Mouse (Mus musculus): Measurements from ENCODE around the gene Rita1. TPM values are rescaled to one million over a fixed set of nuclear protein-coding genes. Genes with fewer than 3 reads are reported as not detected.
A peak's percentile ranks its signal among the peaks of the same experiment; 100 is the strongest.

Gene Rita1
- total RNA-seq, 2 experiments from 2014 or later = 4.3 to 5.3 TPM

DNA sequence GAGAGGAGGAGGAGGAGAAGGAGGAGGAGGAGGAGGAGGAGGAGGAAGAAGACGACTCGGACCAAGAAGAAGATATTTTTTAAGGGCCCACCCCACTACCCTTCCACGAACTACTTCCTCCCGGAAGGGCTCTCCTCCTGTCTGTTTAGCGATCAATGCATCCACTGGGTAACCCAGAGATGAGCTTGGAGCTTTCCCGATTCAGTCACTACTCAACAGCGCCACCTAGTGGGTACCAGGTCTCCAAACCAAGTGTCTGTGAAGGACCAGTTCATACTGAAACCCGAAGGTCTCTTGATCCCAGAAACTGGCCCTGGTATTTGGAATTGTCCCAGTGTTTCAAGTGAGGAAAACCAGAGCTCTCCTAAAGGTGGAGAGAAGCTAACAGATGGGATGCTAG lies 6.7 kb downstream of the Rita1 start:
- DNase-seq = peak; percentile 89
- intact Hi-C loops (cut with DNase I; ENCODE audit: low total_unique reads) = loop anchor here (5.0 kb wide), 1 partner anchor 98 kb away; no protein-coding TSS in a partner anchor

DNA sequence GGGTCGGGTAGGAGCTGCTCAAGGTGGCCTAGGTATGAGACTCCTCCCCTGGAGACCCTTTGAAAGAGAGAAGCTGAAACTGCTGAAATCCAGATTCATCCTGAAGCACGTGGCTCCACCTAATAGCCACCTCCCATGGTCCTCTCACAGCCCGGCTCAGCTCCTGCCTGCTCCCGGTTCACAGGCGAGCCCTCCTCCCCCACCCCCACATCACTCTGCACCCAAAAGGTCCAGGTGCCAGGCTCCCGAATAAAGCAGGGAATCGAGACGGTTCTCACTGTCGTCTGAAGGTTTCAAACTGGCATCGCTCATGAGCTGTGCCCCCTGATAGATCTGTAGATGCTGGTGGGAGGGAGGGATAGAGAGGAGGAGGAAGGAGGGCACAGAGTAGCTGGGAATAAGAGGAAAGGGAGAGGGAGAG lies 7.1 kb downstream of the Rita1 start:
- intact Hi-C loops (cut with DNase I; ENCODE audit: low total_unique reads) = loop anchor here (5.0 kb wide), 1 partner anchor 98 kb away; no protein-coding TSS in a partner anchor
- DNase-seq = no peak

DNA sequence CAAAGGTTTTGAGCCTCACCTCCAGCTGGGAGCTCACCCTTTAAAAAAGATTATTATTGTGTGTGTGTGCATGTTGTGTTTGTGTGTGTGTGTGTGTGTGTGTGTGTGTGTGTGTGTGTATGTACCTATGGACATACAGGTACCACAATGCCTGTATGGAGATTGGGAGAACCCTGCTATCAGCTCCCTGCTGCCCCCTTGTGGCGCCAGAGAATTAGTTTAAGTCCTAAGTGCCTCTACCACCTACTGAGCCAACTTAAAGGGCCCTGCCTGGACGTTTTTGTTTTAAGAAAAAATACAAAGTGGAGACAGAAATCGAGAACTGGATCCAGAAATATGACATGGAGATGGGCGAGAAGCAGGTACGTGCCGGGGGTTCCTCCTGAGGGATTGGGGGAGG lies 7.5 kb downstream of the Rita1 start:
- DNase-seq = peak; percentile 83
- intact Hi-C loops (cut with DNase I; ENCODE audit: low total_unique reads) = loop anchor here (5.0 kb wide), 3 partner anchors 48 to 98 kb away; no protein-coding TSS in a partner anchor

DNA sequence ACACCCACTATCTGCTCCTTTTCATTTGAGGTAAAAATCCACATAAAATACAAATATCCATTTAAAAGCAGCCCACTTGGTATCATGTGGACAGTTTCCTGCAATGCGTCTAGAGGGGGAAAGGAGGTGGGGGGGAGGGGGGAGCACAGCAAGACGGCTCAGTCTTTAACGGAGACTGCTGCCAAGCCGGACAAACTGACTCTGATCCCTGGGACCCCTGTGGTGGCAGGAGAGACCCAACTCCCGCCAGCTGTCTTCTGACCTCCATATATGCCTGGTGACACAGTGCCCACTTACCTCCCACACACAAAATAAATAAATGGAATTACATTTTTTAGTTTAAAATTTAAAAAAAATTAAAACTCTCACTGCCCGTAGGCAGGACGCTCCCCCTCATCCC lies 8.9 kb downstream of the Rita1 start:
- intact Hi-C loops (cut with DNase I; ENCODE audit: low total_unique reads) = loop anchor here (5.0 kb wide), 2 partner anchors 46 to 81 kb away; no protein-coding TSS in a partner anchor
- DNase-seq = no peak

DNA sequence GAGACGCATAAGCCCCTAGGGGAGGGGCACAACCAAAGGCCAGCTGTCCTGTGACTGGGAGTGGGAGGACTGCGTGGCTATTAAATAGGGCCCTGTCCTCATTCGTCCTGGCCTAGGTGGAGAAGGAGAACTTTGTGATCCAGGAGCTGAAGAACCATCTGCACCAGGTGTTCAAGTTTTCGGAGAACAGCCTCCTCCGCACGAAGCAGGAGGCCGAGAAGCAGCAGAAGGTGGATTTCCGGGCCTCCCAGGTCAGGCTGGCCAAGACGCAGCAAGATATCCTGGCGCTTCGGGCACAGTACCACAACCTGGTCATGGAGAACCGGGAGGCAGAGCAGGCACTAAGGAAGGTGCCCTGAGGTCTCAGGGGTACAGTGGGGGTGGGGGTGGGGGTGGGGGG lies 10.2 kb downstream of the Rita1 start:
- intact Hi-C loops (cut with DNase I; ENCODE audit: low total_unique reads) = loop anchor here (5.0 kb wide), 2 partner anchors 45 to 80 kb away; no protein-coding TSS in a partner anchor
- no peak for DNase-seq

DNA sequence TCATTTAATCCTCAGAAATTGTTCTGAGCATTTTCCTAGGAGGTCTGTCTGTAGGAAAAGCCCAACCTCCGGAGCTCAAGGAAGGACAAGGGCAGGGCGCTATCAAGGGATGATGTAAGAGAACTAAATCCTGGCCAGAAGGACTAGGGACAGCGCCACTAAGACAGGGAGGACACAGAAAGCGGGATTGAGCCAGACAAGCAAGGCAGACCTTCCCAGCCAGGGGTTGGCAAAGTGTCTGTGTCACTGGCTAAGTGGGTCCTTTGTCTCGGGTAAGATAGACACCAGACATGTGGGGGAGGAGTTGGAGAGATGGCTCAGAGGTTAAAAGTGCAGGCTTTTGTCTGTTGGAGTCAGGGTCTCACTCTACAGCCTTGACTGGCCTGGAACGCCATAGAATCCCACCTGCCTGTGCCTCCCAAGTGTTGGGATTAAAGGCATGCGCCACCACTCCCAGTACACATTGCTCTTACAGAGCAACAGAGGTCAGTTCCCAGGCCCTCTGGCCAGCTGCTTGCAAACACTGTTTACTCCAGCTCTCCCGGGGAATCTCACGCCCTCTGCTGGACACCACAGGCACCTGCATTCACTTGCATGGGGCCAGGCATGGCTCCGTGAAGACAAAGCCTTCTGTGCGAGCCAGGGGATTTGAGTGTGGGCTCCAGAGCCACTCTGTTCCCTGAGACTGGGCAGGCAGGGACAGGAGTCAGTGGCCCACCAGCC lies 11.3 kb downstream of the Rita1 start:
- no peak for DNase-seq
- intact Hi-C loops (cut with DNase I; ENCODE audit: low total_unique reads) = loop anchor here (5.0 kb wide), 2 partner anchors 44 to 79 kb away; no protein-coding TSS in a partner anchor

DNA sequence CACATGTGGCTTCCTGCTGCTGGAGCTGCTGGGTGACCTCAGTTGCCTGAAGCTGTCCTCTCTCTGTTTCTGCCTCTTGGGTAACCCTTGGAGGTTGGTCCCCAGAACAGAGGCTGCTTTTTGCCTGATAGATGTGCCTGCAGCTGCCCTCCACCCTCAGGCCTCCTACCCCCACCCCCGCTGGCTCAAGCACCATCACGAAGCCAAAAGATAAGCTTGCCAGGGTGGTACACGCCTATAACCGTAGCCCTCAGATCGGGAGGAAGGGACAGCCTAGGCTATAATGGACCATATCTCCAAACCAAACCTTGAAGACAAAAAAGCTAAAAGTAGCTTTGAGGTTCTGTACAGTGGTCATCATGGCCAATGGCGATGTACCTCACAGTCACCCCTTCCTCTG lies 12.8 kb downstream of the Rita1 start:
- intact Hi-C loops (cut with DNase I; ENCODE audit: low total_unique reads) = loop anchor here (5.0 kb wide), 2 partner anchors 42 to 77 kb away; no protein-coding TSS in a partner anchor
- no peak for DNase-seq

DNA sequence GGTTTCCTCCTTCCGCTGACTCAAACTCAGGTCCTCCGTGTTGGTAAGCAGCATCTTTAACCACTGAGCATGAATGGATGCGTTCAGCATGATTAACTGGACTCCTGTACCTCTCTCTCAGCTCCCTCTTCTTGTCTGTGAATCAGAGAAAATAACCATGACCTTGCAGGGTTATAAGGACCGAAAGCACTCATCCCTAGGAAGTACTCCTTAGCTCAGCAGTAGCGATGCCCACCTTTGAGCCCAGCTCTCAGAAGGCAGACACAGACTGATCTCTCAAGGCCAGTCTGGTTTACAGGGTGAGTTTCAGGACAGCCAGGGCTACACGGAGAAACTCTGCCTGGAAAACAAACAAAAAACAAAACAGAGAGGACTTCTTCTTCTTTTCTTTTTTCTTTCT lies 17.9 kb downstream of the Rita1 start:
- DNase-seq = no peak
- intact Hi-C loops (cut with DNase I; ENCODE audit: low total_unique reads) = no loop called here

DNA sequence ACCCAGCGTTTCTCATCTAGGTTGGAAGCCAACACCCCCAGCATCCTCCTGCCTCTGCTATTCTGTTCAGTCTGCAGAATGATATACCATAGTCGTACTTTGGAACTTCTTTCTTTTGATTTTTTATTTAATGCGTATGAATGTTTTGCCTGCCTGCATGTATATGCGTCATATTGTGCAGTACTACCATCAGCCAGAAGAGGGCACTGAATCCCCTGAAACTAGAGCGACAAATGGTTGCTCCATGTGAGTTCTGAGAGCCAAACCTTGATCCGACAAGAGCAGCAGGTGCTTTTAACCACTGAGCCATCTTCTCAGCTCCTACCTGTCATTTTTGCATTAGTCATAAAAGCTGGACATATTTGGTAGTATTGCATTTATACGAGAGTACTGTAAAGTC lies 20.2 kb downstream of the Rita1 start:
- DNase-seq = no peak
- intact Hi-C loops (cut with DNase I; ENCODE audit: low total_unique reads) = no loop called here

DNA sequence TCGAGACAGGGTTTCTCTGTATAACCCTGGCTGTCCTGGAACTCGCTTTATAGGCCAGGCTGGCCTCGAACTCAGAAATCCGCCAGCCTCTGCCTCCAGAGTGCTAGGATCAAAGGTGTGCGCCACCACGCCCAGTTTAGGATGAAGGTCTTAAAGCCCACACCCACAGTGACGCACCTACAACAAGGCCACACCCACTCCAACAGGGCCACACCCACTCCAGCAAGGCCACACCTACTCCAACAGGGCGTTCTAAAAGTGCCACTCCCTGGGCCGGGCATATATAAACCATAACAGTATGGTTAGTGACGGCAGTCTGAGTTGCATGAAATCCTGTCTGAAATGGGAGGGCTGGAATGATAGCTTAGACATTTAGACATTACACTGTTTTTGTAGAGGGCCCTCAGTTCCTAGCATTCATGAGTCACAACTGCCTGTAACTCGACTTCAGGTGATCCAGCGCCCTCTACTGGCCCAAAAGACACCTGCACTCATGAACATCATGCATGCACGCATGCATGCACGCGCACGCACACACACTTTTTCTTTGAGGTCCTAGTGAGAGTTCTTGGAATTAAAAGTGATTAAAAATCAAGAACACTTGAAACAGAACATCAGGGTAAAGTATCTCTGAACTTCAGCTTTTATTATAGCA lies 21.9 kb downstream of the Rita1 start:
- intact Hi-C loops (cut with DNase I; ENCODE audit: low total_unique reads) = no loop called here
- DNase-seq = no peak

DNA sequence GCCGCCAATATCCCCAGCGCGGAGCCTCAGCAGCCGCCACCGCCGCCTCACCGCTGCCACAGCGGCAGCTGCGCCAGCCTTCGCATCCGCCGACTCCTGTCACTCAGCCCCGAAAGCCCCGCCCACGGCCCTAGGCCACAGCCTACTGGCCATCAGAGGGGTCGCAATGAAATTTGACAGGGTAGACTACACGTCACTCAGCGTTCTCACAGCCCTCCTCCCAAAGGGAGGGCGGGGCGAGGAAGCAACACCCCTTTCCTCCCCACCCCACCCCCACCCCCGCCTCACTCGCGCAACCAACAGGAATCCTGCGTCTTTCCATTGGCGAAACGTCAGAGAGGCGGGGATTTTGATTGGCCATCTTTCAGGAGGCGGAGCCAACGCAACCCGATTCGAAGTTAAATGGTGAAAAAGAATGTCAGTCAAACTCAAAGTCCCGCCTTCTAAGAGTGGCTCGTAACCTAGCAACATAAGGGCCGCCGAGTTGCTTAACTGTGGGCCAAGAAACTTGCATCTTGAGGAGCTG lies 23.8 kb downstream of the Rita1 start, which contains the start of the genes Tpcn1 and Iqcd:
Gene Tpcn1, minus strand, starts transcription at position 105 of the 526 bp plus-strand sequence.
Gene Iqcd, plus strand, starts transcription at position 448 of the 526 bp plus-strand sequence.
- DNase-seq = peak; percentile 100
- intact Hi-C loops (cut with DNase I; ENCODE audit: low total_unique reads) = no loop called here

DNA sequence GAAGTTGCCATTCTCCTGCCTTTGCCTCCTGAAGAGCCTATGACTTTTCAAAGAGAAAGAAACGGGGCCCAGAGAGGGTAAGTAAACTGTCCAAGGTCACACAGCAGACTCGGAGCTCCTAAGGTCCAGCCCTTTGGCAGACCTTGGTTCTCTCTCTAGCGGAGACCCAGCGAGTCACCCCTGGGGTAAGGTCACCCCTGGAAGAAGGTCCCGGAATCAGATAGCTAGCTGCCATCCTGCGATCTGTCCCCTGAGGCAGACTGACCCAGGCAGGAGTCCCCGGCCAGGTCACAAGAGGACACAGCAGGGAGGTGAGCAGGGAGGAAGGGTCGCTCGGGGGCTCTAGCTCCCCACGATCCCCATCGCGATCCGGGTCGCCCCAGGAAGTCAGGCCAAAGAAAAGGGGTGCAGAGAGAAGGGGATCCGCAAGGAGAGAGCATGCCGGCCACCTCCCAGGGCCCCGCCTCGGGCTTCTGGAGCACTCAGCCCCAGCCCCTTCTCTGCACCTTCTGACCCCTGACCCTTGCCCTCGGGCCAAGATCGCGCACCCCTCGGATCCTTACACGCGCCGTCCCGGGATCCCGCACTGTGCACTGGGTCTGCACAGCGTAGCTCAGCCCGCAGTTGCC lies 24.3 kb downstream of the Rita1 start:
- intact Hi-C loops (cut with DNase I; ENCODE audit: low total_unique reads) = no loop called here
- DNase-seq = no peak

DNA sequence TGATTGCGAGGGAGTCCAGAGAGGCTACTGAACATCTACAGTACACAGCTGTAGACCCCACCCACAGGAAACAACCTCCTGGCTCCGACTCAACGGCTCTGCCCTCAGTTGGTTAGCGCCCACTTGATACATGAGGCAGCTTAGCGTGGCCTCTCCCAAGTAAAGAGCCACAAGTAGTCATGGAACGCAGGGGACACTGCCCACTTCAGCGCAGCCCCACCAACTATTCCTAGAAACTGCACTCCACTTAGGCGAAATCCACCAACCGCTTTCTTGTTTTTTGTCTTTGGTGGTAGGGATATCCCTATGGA lies 24.8 kb downstream of the Rita1 start:
- intact Hi-C loops (cut with DNase I; ENCODE audit: low total_unique reads) = no loop called here
- DNase-seq = no peak

DNA sequence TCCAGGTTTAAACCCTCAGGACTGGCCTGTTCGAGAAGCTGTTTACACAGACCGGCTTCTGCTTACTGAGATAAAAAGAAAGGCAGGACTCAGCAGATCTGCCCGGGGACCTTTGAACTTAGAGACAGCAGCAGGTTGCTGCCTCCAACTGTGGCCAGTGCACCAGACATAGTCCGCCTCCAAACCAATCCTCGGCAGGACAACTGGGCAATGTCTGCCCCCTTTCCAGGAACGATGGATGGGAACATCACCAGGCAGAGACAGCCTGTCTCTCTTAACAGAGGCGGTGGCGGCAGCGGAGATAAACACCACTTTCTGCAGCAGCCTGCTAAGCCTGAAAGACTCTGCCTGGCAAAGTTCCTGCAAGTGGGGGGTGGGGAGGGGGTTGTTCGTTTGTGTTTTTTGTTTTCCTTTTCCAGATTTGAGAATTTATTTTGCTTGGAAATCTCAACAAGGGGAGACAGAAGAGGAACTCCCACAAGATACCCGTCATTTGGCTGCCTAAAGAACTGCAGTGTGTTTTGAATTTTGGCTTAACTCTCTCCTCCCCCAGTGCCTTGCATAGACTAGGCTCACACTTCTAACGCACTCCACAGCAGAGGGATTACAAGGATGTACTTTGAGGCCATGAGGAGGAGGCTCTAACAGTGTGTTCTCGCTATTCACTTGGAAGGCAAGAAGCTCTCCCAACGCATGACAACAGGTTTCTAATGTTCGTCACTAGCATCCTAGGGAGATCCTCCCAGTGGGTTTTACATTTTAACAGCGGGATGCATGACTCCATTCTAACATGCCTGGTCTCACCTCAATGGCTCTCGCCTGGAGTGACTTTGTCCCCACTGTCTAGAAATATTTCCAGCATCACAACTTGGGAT lies 25.4 kb downstream of the Rita1 start:
- intact Hi-C loops (cut with DNase I; ENCODE audit: low total_unique reads) = no loop called here
- no peak for DNase-seq

DNA sequence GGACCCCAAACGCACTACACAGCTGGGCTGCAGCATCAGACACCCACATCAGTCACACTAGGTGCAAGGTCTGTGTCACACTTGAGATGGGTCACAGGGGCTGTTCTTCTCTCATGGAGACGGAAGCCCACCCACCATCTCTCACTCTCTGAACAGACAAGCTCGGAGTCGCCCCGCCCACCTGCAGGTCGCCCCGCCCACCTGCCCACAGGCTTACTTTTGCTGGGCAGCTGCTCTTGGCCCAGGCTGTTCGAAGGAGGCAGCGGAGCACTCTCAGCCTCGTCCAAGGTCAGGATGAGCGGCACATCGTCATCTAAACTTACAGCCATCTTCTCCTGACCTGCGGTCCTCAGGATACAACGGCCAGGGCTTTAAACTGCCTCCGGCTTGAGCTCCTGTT lies 27.4 kb downstream of the Rita1 start:
- DNase-seq = no peak
- intact Hi-C loops (cut with DNase I; ENCODE audit: low total_unique reads) = no loop called here

DNA sequence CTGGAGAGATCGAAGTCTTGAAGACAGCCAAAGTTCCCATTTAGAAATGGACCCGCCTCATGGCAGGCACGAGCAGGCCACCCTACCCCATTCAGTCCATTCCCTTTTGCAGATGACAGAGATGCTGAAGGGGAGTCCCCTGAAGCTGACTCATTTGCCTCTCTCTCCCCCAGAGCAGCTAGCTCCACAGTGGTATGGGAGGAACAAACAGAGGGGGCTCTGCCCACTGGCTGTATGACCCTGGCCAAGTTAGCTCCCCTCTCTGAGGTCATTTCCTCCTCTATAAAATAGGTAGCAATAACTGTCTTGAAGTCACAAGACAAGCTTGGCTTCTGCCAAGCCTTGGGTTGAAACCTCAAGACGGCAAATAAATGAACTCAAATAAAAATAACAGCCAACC lies 28.9 kb downstream of the Rita1 start:
- intact Hi-C loops (cut with DNase I; ENCODE audit: low total_unique reads) = no loop called here
- DNase-seq = no peak

DNA sequence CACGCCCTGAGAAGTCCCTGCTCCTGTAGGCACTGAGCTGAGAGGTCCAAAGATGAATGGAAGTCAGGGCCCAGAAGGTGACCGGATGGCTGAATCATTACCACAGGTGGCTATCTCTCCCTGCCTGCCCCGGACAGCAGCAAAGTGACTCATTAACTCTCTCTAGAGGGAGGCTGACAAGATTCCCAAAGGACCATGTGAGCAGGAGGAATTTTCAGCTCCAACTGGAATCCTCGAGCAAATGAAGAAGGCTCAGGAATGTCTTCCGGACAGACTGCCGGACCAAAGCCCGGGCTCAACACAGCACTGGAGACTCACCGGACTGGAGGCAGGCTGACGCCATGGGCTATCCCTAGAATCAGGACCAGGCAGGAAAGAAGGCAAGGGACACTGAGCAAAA lies 30.4 kb downstream of the Rita1 start:
- intact Hi-C loops (cut with DNase I; ENCODE audit: low total_unique reads) = no loop called here
- DNase-seq = no peak

DNA sequence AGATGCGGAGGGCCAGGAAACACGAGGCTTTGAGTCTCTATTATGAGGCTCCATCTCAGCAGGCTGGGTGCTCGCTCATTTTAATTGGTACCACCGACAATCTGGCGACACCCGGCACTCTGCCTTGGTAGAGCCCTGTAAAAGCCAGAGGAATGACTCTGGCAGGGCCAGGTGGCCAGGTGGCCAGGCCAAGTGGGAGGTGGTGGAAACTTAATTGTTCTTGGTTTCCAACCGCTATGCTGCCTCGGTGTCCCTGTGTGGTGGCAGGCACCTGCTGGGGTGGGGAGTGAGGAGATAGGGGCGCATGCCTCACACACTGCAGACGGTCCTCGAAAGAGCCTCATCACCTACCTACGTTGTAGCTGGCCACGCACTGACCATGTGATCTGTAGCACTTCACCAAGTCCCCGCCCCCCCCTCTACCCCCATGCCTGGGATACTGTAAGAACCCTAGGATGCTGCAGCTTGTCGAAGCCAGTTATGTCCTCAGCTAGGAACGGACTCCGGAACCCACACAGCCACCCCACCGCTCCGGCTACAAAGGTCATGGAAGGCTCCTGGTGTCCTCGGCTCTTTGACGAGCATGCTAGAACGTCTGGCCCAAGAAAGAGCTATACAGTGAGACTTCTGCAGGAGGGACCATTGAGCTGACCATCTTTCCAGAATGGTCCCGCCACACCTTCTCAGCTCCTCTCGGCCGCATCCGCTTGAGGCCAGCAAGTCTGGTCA lies 32.3 kb downstream of the Rita1 start:
- intact Hi-C loops (cut with DNase I; ENCODE audit: low total_unique reads) = no loop called here
- no peak for DNase-seq
